Mouse (Mus musculus) forebrain, embryonic 14.5 days (tissue): ENCODE results near the gene Lrrc29. TPM values are rescaled to one million over a fixed set of nuclear protein-coding genes. Genes with fewer than 3 reads are reported as not detected.
A peak's percentile ranks its signal among the peaks of the same experiment; 100 is the strongest.

Experiments
- ATAC-seq: fragments of 200-750 bp; cut with Nextera tagmentation; 2 replicates; pipeline ENCODE4 v1.8.0; 2017; ENCODE audit warnings: mild to moderate bottlenecking, moderate library complexity
- DNase-seq: peaks from one replicate; pipeline ENCODE4 v3.0.0-alpha.2; 2015; ENCODE audit warnings: low spot score
- H3K27ac ChIP-seq: fragments of 300-500 bp; sonication (generic); 2 replicates; pipeline ENCODE4 v1.5.1; 2014; ENCODE audit warnings: low read depth, mild to moderate bottlenecking, control low read depth, low read length, moderate library complexity
- H3K27me3 ChIP-seq: fragments of 300-500 bp; sonication (generic); replicated peaks from 2 replicates; pipeline ENCODE4 v1.6.1; 2014; ENCODE audit warnings: low read length, control low read depth, mixed read lengths; ENCODE audit not compliant: control insufficient read depth, insufficient read depth
- H3K36me3 ChIP-seq: fragments of 300-500 bp; sonication (generic); 2 replicates; pipeline ENCODE4 v1.6.1; 2014; ENCODE audit warnings: low read length, control low read depth; ENCODE audit not compliant: control insufficient read depth, insufficient read depth
- H3K4me1 ChIP-seq: fragments of 300-500 bp; sonication (generic); 2 replicates; pipeline ENCODE4 v1.6.1; 2014; ENCODE audit warnings: antibody characterized with exemption, low read length, control low read depth; ENCODE audit not compliant: control insufficient read depth, insufficient read depth
- H3K4me2 ChIP-seq: fragments of 300-500 bp; sonication (generic); 2 replicates; pipeline ENCODE4 v1.6.1; 2014; ENCODE audit warnings: mild to moderate bottlenecking, control low read depth, low read length
- H3K4me3 ChIP-seq: fragments of 300-500 bp; sonication (generic); 2 replicates; pipeline ENCODE4 v1.5.1; 2014; ENCODE audit warnings: low read depth, low read length, control low read depth
- H3K9ac ChIP-seq: fragments of 300-500 bp; sonication (generic); 2 replicates; pipeline ENCODE4 v1.6.1; 2014; ENCODE audit warnings: mild to moderate bottlenecking, low read length, control low read depth, moderate library complexity
- H3K9me3 ChIP-seq: fragments of 300-500 bp; sonication (generic); replicated peaks from 2 replicates; pipeline ENCODE4 v1.6.1; 2016; ENCODE audit warnings: low read length, control low read depth, mixed read lengths; ENCODE audit not compliant: control insufficient read depth
- WGBS: fragments of 180-500 bp; shearing (Covaris S2); extraction: QIAGEN DNeasy Blood & Tissue Kit; methylation state at CpG from one replicate; pipeline ENCODE4 v1.1.7; 2014; 5-methylcytosine and 5-hydroxymethylcytosine counted together
- polyA plus RNA-seq: library from polyadenylated mRNA; unstranded; fragments of >200 nt; fragmentation: Nextera tagmentation; extraction: Ambion mirVana; gene quantifications from 2 replicates; pipeline ENCODE4 v1.2.1, GENCODE M21; 2014

The Lrrc29 gene
- polyA plus RNA-seq, 1 experiment from 2014 or later, result 0.93 TPM

GRCm38 (mm10) chr8:105338992-105339391 is 12.9 kb upstream of the Lrrc29 start:
- no peaks in the 10 kb centered on the region for H3K27me3 ChIP-seq
- no peaks in the 10 kb centered on the region for H3K4me1 ChIP-seq
- H3K4me2 ChIP-seq, result no peak overlapping the region
- H3K27ac ChIP-seq, result no peak overlapping the region
- H3K4me3 ChIP-seq, result no peak overlapping the region
- DNase-seq (no peak), ATAC-seq (no peak)
- H3K9ac ChIP-seq, result no peak overlapping the region
- peaks cover 16% of the 10 kb centered on the region; the same call in 1 of the 2 replicates for H3K36me3 ChIP-seq
- WGBS, result 72% methylated on average over 4 of the region's 4 CpGs
- no peaks in the 10 kb centered on the region for H3K9me3 ChIP-seq

GRCm38 (mm10) chr8:105336373-105337130 is 10.5 kb upstream of the Lrrc29 start:
- Histone ChIP-seq H3K4me1 (no peaks in the 10 kb centered on the region), H3K4me2 (no peak overlapping the region), H3K27ac (no peak overlapping the region), H3K4me3 (no peak overlapping the region), H3K9ac (no peak overlapping the region), H3K36me3 (peaks cover 28% of the 10 kb centered on the region), H3K27me3 (no peaks in the 10 kb centered on the region), H3K9me3 (no peaks in the 10 kb centered on the region)
- ATAC-seq (peak; percentile 25; the same call in 1 of the 2 replicates), DNase-seq (no peak)
- 50% methylated on average over 29 of the region's 32 CpGs for WGBS

DNA sequence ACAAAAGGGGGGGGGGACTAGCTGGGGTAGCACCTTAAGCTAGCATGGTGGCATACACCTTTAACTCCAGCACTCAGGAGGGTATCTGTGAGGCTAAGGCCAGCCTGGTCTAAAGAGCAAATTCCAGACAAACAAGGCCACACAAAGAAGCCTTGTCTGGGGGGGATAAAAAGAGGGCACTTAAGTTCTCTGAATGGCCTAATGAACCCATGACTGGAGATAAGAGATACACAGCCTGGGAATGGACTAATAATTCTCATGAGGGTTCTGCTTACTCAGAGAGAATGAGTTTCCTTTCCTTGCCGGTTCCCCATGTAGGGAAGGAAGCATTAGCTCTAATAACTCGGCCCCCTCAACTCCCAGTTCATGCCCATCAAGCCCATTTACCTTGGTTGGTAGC is 6.4 kb upstream of the Lrrc29 start:
- H3K9me3 ChIP-seq, result no peaks in the 10 kb centered on the region
- H3K4me2 ChIP-seq, result no peak overlapping the region
- H3K4me1 ChIP-seq, result peaks cover under 1% of the 10 kb centered on the region
- whole genome bisulfite sequencing, result 78% methylated on average over 2 of the region's 2 CpGs
- ATAC-seq (no peak), DNase-seq (no peak)
- H3K9ac ChIP-seq, result no peak overlapping the region
- peaks cover 66% of the 10 kb centered on the region for H3K36me3 ChIP-seq
- no peak overlapping the region for H3K27ac ChIP-seq
- no peaks in the 10 kb centered on the region for H3K27me3 ChIP-seq
- no peak overlapping the region for H3K4me3 ChIP-seq

- H3K4me3 ChIP-seq, result no peak overlapping the region
- WGBS, result 95% methylated on average over 9 of the region's 9 CpGs
- H3K9me3 ChIP-seq, result no peaks in the 10 kb centered on the region
- peaks cover 6% of the 10 kb centered on the region for H3K4me1 ChIP-seq
- no peak overlapping the region for H3K4me2 ChIP-seq
- no peak overlapping the region for H3K27ac ChIP-seq
- no peaks in the 10 kb centered on the region for H3K27me3 ChIP-seq
- H3K9ac ChIP-seq, result no peak overlapping the region
- peaks cover 66% of the 10 kb centered on the region for H3K36me3 ChIP-seq
- ATAC-seq, result no peak
- DNase-seq, result no peak
Observed at GRCm38 (mm10) chr8:105331931-105332330, 5.9 kb upstream of the Lrrc29 start.

DNA sequence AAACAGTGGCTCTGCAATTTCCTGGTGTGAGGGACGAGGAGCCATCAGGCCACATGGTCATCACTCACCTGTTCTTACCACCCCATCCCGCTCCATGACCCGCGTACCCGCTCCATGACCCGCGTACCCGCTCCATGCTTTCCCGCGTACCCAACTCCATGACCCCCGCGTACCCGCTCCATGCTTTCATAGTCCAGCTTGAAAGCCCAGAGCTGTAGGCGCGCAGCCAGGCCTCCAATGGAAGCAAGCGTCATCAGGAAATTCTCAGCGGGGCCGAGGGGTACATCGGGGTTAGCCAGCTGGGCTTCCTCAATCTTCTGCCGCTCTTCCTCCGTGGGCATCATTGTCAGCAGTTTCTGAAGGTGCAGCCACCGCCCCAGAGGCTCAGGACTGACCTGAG is 5.4 kb upstream of the Lrrc29 start:
- DNase-seq, result no peak
- peaks cover 65% of the 10 kb centered on the region for H3K36me3 ChIP-seq
- ATAC-seq, result no peak
- H3K4me3 ChIP-seq, result no peak overlapping the region
- 95% methylated on average over 22 of the region's 22 CpGs for WGBS
- H3K4me1 ChIP-seq, result peaks cover 8% of the 10 kb centered on the region
- H3K27me3 ChIP-seq, result no peaks in the 10 kb centered on the region
- H3K27ac ChIP-seq, result no peak overlapping the region
- no peaks in the 10 kb centered on the region for H3K9me3 ChIP-seq
- no peak overlapping the region for H3K4me2 ChIP-seq
- H3K9ac ChIP-seq, result no peak overlapping the region

DNA sequence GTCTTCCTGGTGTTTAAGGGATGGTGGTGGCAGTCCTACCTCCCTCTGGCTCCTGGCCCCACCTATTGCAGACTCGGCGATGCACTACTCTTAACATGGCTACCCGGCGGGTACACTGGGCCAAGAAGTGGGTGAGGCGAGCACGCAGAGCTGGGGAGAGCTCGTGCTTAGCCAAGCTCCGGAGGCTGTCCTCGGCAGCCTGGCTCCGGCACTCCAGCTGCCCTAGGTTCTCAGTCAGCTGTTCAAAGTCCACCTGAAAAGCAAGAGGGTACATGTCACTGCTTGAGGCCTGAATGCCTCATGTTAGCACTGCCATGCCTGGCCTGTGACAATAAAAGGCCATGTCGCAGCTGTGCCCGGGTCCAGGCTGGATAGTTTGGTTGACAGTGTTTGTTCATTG is 4.2 kb upstream of the Lrrc29 start:
- Histone ChIP-seq H3K27ac (no peak overlapping the region), H3K4me3 (no peak overlapping the region), H3K4me1 (peaks cover 11% of the 10 kb centered on the region), H3K9ac (no peak overlapping the region), H3K4me2 (no peak overlapping the region), H3K9me3 (no peaks in the 10 kb centered on the region), H3K36me3 (peaks cover 57% of the 10 kb centered on the region), H3K27me3 (no peaks in the 10 kb centered on the region)
- no peak for ATAC-seq
- DNase-seq, result no peak
- 95% methylated on average over 12 of the region's 12 CpGs for whole genome bisulfite sequencing

GRCm38 (mm10) chr8:105326968-105327367 is 890 bp upstream of the Lrrc29 start:
- Histone ChIP-seq H3K27ac (no peak overlapping the region), H3K9me3 (no peaks in the 10 kb centered on the region), H3K36me3 (peaks cover 52% of the 10 kb centered on the region), H3K27me3 (no peaks in the 10 kb centered on the region), H3K4me3 (peak overlapping the region; percentile 67), H3K9ac (peak overlapping the region; percentile 73), H3K4me2 (peak overlapping the region; percentile 91), H3K4me1 (peaks cover 16% of the 10 kb centered on the region)
- ATAC-seq (no peak), DNase-seq (no peak)
- WGBS, result 41% methylated on average over 6 of the region's 6 CpGs

DNA sequence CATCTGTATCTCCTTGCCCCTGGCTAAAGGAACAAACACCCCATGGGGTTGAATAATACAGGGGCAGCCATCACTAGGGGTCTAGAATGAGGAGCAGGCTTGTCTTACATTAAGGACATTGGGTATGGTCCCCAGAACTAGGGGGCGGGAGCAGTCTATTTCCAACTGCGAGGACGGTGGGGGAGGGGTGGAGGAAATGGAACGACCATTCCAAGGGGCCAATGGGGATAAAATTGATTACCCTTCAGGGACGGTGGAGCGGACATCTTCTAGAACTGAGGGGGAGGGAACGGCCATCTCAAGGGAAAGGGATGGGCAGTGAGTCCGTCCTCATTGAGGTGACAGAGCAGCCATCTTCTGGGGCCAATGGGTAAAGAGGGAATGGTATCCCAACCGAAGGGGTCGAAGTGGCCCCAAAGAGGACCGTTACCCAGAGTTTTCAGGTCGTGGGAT is 411 bp downstream of the Lrrc29 start:
- 0% methylated on average over 12 of the region's 12 CpGs for WGBS
- H3K27ac ChIP-seq, result peak overlapping the region; percentile 17; the same call in 1 of the 2 replicates
- DNase-seq (peak; percentile 17), ATAC-seq (peak; percentile 38)
- peak overlapping the region; percentile 71 for H3K4me2 ChIP-seq
- peaks cover 39% of the 10 kb centered on the region for H3K36me3 ChIP-seq
- H3K27me3 ChIP-seq, result no peaks in the 10 kb centered on the region
- peaks cover 16% of the 10 kb centered on the region for H3K4me1 ChIP-seq
- H3K9me3 ChIP-seq, result no peaks in the 10 kb centered on the region
- peak overlapping the region; percentile 67 for H3K4me3 ChIP-seq
- peak overlapping the region; percentile 73 for H3K9ac ChIP-seq

- H3K27me3 ChIP-seq, result no peaks in the 10 kb centered on the region
Observed at GRCm38 (mm10) chr8:105323183-105323582, 2.9 kb downstream of the Lrrc29 start.

More at GRCm38 (mm10) chr8:105323183-105323582, 2.9 kb downstream of the Lrrc29 start:
- H3K36me3 ChIP-seq, result peaks cover 28% of the 10 kb centered on the region
- ATAC-seq, result no peak
- H3K4me3 ChIP-seq, result no peak overlapping the region
- 92% methylated on average over 4 of the region's 4 CpGs for WGBS
- no peak for DNase-seq
- H3K4me1 ChIP-seq, result peaks cover 16% of the 10 kb centered on the region
- H3K27ac ChIP-seq, result no peak overlapping the region
- H3K9me3 ChIP-seq, result no peaks in the 10 kb centered on the region
- no peak overlapping the region for H3K4me2 ChIP-seq
- no peak overlapping the region for H3K9ac ChIP-seq
